Mouse (Mus musculus) lung, postnatal 0 days (tissue): ENCODE results near the gene Gli2. TPM values are rescaled to one million over a fixed set of nuclear protein-coding genes. Genes with fewer than 3 reads are reported as not detected.

Experiments used
- ATAC-seq: fragments of 200-750 bp; cut with Nextera tagmentation; 2 replicates; pipeline ENCODE4 v1.8.0; 2017; ENCODE audit warnings: moderate library complexity
- DNase-seq: peaks from one replicate; pipeline ENCODE4 v3.0.0-alpha.2; 2016; ENCODE audit warnings: low spot score
- H3K27ac ChIP-seq: fragments of 300-500 bp; sonication (generic); 2 replicates; pipeline ENCODE4 v1.5.1; 2014; ENCODE audit warnings: antibody characterized with exemption, mild to moderate bottlenecking, low read length, mixed read lengths
- H3K27me3 ChIP-seq: fragments of 300-500 bp; sonication (generic); replicated peaks from 2 replicates; pipeline ENCODE4 v1.6.1; 2014; ENCODE audit warnings: low read length, mixed read lengths; ENCODE audit not compliant: insufficient read depth
- H3K36me3 ChIP-seq: fragments of 300-500 bp; sonication (generic); 2 replicates; pipeline ENCODE4 v1.6.1; 2014; ENCODE audit warnings: low read length, mixed read lengths; ENCODE audit not compliant: insufficient read depth
- H3K4me1 ChIP-seq: fragments of 300-500 bp; sonication (generic); 2 replicates; pipeline ENCODE4 v1.6.1; 2014; ENCODE audit warnings: antibody characterized with exemption, low read depth, low read length, mixed read lengths; ENCODE audit not compliant: insufficient read depth
- H3K4me2 ChIP-seq: fragments of 300-500 bp; sonication (generic); replicated peaks from 2 replicates; pipeline ENCODE4 v1.6.1; 2014; ENCODE audit warnings: low read depth, mild to moderate bottlenecking, low read length, moderate library complexity, mixed read lengths
- H3K4me3 ChIP-seq: fragments of 300-500 bp; sonication (generic); 2 replicates; pipeline ENCODE4 v1.5.1; 2014; ENCODE audit warnings: low read depth, low read length
- H3K9ac ChIP-seq: fragments of 300-500 bp; sonication (generic); replicated peaks from 2 replicates; pipeline ENCODE4 v1.6.1; 2014; ENCODE audit warnings: low read depth, mild to moderate bottlenecking
- H3K9me3 ChIP-seq: fragments of 300-500 bp; sonication (generic); 2 replicates; pipeline ENCODE4 v1.6.1; 2016; ENCODE audit warnings: low read length, mixed read lengths
- CTCF ChIP-seq: IDR thresholded peaks from 2 replicates; pipeline ENCODE4 v1.5.1; 2016; ENCODE audit warnings: antibody characterized with exemption, mild to moderate bottlenecking
- EP300 ChIP-seq: IDR thresholded peaks from 2 replicates; pipeline ENCODE4 v1.6.1; 2016; ENCODE audit warnings: antibody characterized with exemption, mild to moderate bottlenecking, control low read depth
- WGBS: fragments of 180-500 bp; shearing (Covaris S2); extraction: QIAGEN DNeasy Blood & Tissue Kit; methylation state at CpG from one replicate; pipeline ENCODE4 v1.1.7; 2014; 5-methylcytosine and 5-hydroxymethylcytosine counted together
- polyA plus RNA-seq: library from polyadenylated mRNA; unstranded; fragments of >200 nt; fragmentation: Nextera tagmentation; extraction: Ambion mirVana; gene quantifications from 2 replicates; pipeline ENCODE4 v1.2.1, GENCODE M21; 2015

Gli2 gene
- polyA plus RNA-seq, 1 experiment from 2014 or later: 2.7 TPM

GRCm38 (mm10) chr1:118917520-118918220 is 135.7 kb downstream of the Gli2 start:
- Histone ChIP-seq H3K27me3 (peaks cover under 1% of the 10 kb centered on the region; the same call in 1 of the 2 replicates), H3K9me3 (no peaks in the 10 kb centered on the region), H3K4me3 (no peak overlapping the region), H3K9ac (no peak overlapping the region), H3K4me2 (no peak overlapping the region), H3K36me3 (no peaks in the 10 kb centered on the region), H3K27ac (no peak overlapping the region), H3K4me1 (peaks cover 5% of the 10 kb centered on the region; the same call in 1 of the 2 replicates)
- no peak for ATAC-seq
- no peak for DNase-seq
- 49% methylated on average over 7 of the region's 7 CpGs for WGBS
- no peak for TF ChIP-seq EP300
- TF ChIP-seq CTCF: no peak

DNA sequence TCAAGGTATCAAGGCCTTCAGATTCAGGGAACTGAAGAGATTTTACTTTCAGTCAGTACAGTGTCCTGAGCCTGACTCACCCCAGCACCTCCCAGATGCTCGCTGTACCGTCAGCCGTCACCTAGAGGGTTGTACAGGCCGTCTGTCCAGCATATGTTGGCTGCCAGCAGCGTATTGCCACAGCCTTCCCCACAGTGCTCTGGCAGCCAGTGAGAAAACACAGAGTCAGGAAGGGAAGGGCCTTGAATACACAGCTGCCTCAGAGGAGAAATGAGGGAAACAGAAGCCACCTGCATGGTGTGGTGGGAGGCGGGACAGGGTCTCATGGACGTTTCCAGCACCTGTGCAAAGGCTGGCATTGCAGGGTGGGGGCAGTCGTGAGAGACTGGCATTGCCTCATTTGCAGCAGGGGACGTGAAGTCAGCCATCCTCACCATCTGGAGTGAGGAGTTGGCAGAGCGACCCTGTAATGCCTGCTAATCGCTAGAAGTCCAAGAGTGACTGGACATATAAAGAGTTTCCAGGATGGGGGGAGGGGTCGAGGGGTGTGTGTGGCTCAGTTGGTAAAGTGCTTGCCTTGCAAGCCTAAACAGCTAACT is 136.8 kb downstream of the Gli2 start:
- Histone ChIP-seq H3K4me3 (no peak overlapping the region), H3K27me3 (peaks cover 5% of the 10 kb centered on the region; the same call in 1 of the 2 replicates), H3K9me3 (no peaks in the 10 kb centered on the region), H3K4me1 (peaks cover 5% of the 10 kb centered on the region; the same call in 1 of the 2 replicates), H3K4me2 (no peak overlapping the region), H3K27ac (no peak overlapping the region), H3K36me3 (no peaks in the 10 kb centered on the region), H3K9ac (no peak overlapping the region)
- WGBS: 38% methylated on average over 12 of the region's 12 CpGs
- TF ChIP-seq EP300: no peak
- ATAC-seq: peak; percentile 64
- DNase-seq: peak; percentile 63

DNA sequence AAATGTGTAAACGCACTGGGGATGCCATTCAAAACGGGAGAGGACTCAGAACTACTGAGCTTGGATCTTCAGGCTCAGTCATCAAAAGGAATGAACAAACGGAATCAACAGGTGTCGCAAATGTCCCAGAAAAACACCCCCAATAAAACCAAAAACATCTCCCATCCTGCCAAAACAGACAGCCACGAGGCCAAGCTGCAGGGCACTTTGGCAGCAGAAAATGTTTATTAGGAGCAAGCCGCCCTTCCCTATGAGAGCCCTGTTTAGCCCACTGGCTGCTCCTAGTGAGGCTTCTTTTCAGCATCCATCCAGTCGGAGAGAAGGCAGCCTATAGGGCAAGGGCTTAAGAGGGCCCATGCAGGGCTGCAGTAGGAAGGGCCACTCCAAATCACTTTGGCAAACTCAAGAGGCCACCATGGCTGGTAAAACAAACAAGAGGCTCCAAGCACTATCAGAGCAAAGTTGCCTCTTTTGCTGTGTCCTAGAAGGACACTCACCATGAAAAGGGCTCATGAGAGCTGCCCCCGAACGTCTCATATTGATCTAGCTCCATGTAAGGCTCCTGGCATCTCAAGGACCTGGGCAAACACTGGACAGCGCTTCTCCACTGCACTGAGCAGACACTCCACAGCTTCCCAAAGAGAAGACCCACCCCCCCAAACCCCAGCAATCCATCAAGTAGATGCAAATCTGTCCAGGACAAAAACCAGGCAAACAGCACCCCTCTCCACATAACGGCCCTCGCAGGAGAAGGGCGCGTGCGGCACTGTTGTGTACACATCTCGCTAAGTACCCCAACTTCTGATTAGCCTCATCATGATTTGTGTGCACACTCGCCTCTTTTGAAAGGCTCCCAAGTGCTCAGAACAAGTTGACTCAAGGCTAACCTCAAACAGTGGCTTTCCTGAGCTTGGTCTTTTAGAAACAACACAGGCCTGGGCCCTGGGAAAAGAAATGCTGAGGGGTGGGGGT is 139.7 kb downstream of the Gli2 start:
- peaks cover 5% of the 10 kb centered on the region; the same call in 1 of the 2 replicates for H3K27me3 ChIP-seq
- DNase-seq (peak; percentile 81), ATAC-seq (peak; percentile 82)
- H3K4me1 ChIP-seq: peaks cover 5% of the 10 kb centered on the region; the same call in 1 of the 2 replicates
- no peak overlapping the region for H3K4me3 ChIP-seq
- no peak overlapping the region for H3K4me2 ChIP-seq
- 38% methylated on average over 17 of the region's 17 CpGs for WGBS
- no peaks in the 10 kb centered on the region for H3K9me3 ChIP-seq
- no peak overlapping the region for H3K27ac ChIP-seq
- H3K9ac ChIP-seq: no peak overlapping the region
- TF ChIP-seq CTCF: no peak
- peak; percentile 30 for TF ChIP-seq EP300
- no peaks in the 10 kb centered on the region for H3K36me3 ChIP-seq

DNA sequence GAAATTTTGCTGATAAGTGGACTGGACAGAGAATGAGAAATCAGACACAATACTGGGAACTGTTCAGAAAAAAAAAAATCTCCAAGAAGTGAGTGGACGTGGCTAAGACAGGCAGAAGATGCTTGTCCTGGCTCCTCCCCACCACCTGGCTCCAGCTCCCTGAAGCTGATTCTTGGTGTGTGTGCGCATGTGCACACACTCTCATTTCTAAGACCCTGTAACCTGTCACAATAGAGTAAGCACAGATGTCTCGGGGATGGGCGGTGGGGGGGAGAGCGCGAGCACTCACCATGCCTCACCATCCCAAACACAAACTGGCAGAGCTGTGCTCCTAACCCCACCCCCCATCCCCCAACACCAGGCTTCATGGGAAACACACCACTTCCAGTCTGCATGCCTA is 140.5 kb downstream of the Gli2 start:
- Histone ChIP-seq H3K27ac (no peak overlapping the region), H3K9me3 (no peaks in the 10 kb centered on the region), H3K9ac (no peak overlapping the region), H3K27me3 (peaks cover 5% of the 10 kb centered on the region; the same call in 1 of the 2 replicates), H3K4me2 (no peak overlapping the region), H3K4me1 (peaks cover 5% of the 10 kb centered on the region; the same call in 1 of the 2 replicates), H3K36me3 (no peaks in the 10 kb centered on the region), H3K4me3 (no peak overlapping the region)
- WGBS: 42% methylated on average over 6 of the region's 6 CpGs
- ATAC-seq (no peak), DNase-seq (no peak)
- TF ChIP-seq CTCF (no peak), EP300 (no peak)

DNA sequence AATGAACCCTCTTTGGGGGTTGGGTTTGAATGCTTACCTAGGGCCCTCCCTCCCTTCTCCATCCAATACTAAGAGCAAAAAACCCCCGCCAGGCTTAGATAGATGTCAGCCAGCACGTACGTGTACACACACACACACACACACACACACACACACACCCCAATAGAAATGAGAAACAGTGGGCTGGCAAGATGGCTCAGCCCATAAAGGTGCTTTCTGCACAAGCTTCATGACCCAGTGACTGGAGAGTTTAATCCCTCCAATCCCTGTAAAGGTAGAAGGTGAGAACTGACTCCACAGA is 142.0 kb downstream of the Gli2 start:
- no peak for TF ChIP-seq EP300
- TF ChIP-seq CTCF: no peak
- DNase-seq: no peak
- H3K9ac ChIP-seq: no peak overlapping the region
- H3K36me3 ChIP-seq: no peaks in the 10 kb centered on the region
- no peak overlapping the region for H3K4me3 ChIP-seq
- ATAC-seq: no peak
- H3K9me3 ChIP-seq: no peaks in the 10 kb centered on the region
- 53% methylated on average over 3 of the region's 3 CpGs for WGBS
- H3K4me2 ChIP-seq: no peak overlapping the region
- H3K27ac ChIP-seq: no peak overlapping the region
- H3K4me1 ChIP-seq: peaks cover 5% of the 10 kb centered on the region; the same call in 1 of the 2 replicates
- H3K27me3 ChIP-seq: peaks cover 5% of the 10 kb centered on the region; the same call in 1 of the 2 replicates
